In the genomic region with DNA sequence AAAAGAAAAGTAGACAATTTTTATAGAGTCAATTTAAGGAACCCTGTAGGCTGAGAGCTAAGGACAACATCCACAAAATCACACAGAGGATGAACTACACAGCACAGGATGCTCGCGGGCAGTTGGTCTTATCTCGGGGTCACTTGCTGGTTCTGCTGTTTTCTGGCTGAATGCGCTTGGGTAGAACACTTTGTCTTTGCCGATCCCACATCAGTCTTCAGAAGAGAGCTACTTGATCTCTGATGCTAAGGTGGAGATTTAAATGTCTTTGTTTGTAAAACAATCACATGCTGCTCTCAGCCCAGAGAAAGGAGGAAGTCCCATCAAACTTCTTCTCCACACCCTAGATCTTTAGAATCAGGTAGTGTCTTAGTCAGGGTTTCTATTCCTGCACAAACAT, we compare ENCODE assay signal across 22 mouse cellular contexts. TPM values are rescaled to one million over a fixed set of nuclear protein-coding genes. Genes with fewer than 3 reads are reported as not detected.
DNase-seq lines count a peak whose midpoint lies in the region; ATAC-seq and TF ChIP-seq lines count a peak whose summit lies in the region.
"Had no signal": no experiment of that assay in that cellular context is flagged by ENCODE, and none has a peak within 500 bp of the region (broad histone marks: within the 10 kb centered on the region; RNA-seq: fewer than 3 reads in every experiment).

No protein-coding gene starts in this region.

- no peaks in the 10 kb centered on the region for H3K27me3 ChIP-seq in thymus, adult 2 months (ENCODE audit: control insufficient read depth, insufficient read depth, low read length)
- H3K27me3 ChIP-seq in hindbrain, postnatal 0 days (ENCODE audit: insufficient read depth, low read length) = no peaks in the 10 kb centered on the region
- H3K27me3 ChIP-seq: embryonic facial prominence, embryonic 15.5 days; heart, embryonic 15.5 days; hindbrain, embryonic 13.5 days had no signal

- no peak for DNase-seq in thymus, adult 2 months
- no peak for DNase-seq in thymus, postnatal 4 days
- peak; percentile 53 for DNase-seq in R1 (ENCODE audit: low read depth, low spot score)
- DNase-seq in hindbrain, postnatal 0 days (ENCODE audit: low spot score) = no peak
- DNase-seq in gastrocnemius, postnatal 10 days = no peak
- no peak for DNase-seq in left cerebral cortex, postnatal 25 days (ENCODE audit: low spot score in 2 of 2)
- DNase-seq: adrenal gland, adult 8-10 months; adrenal gland, postnatal 36 days; cerebellum, adult 2 months; cerebellum, postnatal 10 days; embryo, embryonic 11 days; heart, adult 2 months; heart, postnatal 14 days had no signal

- H3K36me3 ChIP-seq in thymus, adult 2 months (ENCODE audit: control insufficient read depth, insufficient read depth, low read length) = no peaks in the 10 kb centered on the region
- no peaks in the 10 kb centered on the region for H3K36me3 ChIP-seq in hindbrain, postnatal 0 days (ENCODE audit: insufficient read depth, low read length)
- H3K36me3 ChIP-seq: embryonic facial prominence, embryonic 15.5 days; forebrain, embryonic 10.5 days; G1E; heart, embryonic 15.5 days; hindbrain, embryonic 13.5 days had no signal

- no peak overlapping the region for H3K9ac ChIP-seq in hindbrain, postnatal 0 days (replicated peaks; ENCODE audit: low read length)
- H3K9ac ChIP-seq: embryonic facial prominence, embryonic 15.5 days; heart, embryonic 15.5 days; hindbrain, embryonic 13.5 days had no signal

- no peak for TF ChIP-seq CTCF in thymus, adult 2 months (IDR thresholded peaks at IDR 0.05; ENCODE audit: borderline replicate concordance, control insufficient read depth, extremely low read depth, insufficient read depth, low read length, poor library complexity)
- no peak for TF ChIP-seq CTCF in hindbrain, postnatal 0 days (IDR thresholded peaks at IDR 0.05; ENCODE audit: low read depth)

- peaks cover 29% of the 10 kb centered on the region for H3K4me1 ChIP-seq in thymus, adult 2 months (replicated peaks; ENCODE audit: control insufficient read depth, insufficient read depth, low read length)
- no peaks in the 10 kb centered on the region for H3K4me1 ChIP-seq in hindbrain, postnatal 0 days (ENCODE audit: insufficient read depth, low read length)
- H3K4me1 ChIP-seq: embryonic facial prominence, embryonic 15.5 days; forebrain, embryonic 10.5 days; heart, embryonic 15.5 days; hindbrain, embryonic 13.5 days had no signal

- peak overlapping the region; percentile 73 for H3K27ac ChIP-seq in thymus, adult 2 months (ENCODE audit: control insufficient read depth, insufficient read depth, low read length)
- no peak overlapping the region for H3K27ac ChIP-seq in hindbrain, postnatal 0 days
- H3K27ac ChIP-seq: embryonic facial prominence, embryonic 15.5 days; forebrain, embryonic 10.5 days; heart, adult 2 months; heart, embryonic 15.5 days; hindbrain, embryonic 13.5 days had no signal

- no peak overlapping the region for H3K4me2 ChIP-seq in hindbrain, postnatal 0 days (ENCODE audit: low read depth, low read length)
- H3K4me2 ChIP-seq: embryonic facial prominence, embryonic 15.5 days; heart, embryonic 11.5 days; heart, embryonic 15.5 days; hindbrain, embryonic 13.5 days had no signal

- no peak overlapping the region for H3K4me3 ChIP-seq in thymus, adult 2 months (ENCODE audit: control insufficient read depth, insufficient read depth, low read length)
- no peak overlapping the region for H3K4me3 ChIP-seq in hindbrain, postnatal 0 days (ENCODE audit: low read length)
- H3K4me3 ChIP-seq: embryonic facial prominence, embryonic 15.5 days; erythroblast, embryonic 14.5 days; forebrain, embryonic 10.5 days; heart, adult 2 months; heart, embryonic 15.5 days; hindbrain, embryonic 13.5 days had no signal

- H3K9me3 ChIP-seq in hindbrain, postnatal 0 days (ENCODE audit: low read length) = no peaks in the 10 kb centered on the region
- H3K9me3 ChIP-seq: embryonic facial prominence, embryonic 15.5 days; forebrain, embryonic 10.5 days; heart, embryonic 15.5 days; hindbrain, embryonic 13.5 days had no signal

- intact Hi-C loops in left cerebral cortex, postnatal 25 days (cut with DNase I) = no loop called here

- TF ChIP-seq POLR2A in thymus, adult 2 months (IDR thresholded peaks at IDR 0.05; ENCODE audit: control insufficient read depth, extremely low read depth, insufficient read depth, low read length, poor library complexity) = no peak

- peak; percentile 45 for ATAC-seq in inflammation-experienced regulatory T-cells, adult 6 months
- ATAC-seq in hindbrain, postnatal 0 days = no peak
- ATAC-seq: forebrain, embryonic 14.5 days had no signal

- 59% methylated on average over 5 of the region's 5 CpGs for WGBS in thymus, adult 2 months
- 93% methylated on average over 5 of the region's 5 CpGs for WGBS in hindbrain, postnatal 0 days

RNA-seq across cellular contexts. Expression of a gene that starts 9.0 kb away (rescaled TPM):
- polyA plus RNA-seq in thymus, adult 2 months (2012; rRNA removed) = 5.0 and 7.8 TPM in 2 replicates
- polyA plus RNA-seq in inflammation-experienced regulatory T-cells, adult 6 months (2017; shearing (Covaris generic)) = under 1 TPM in 2 of 3 experiments, not detected in 1; 0.35 to 0.66 TPM
- total RNA-seq in hindbrain, postnatal 0 days (2014; rRNA removed) = 1.0 and 1.2 TPM in 2 replicates
- polyA plus RNA-seq in hindbrain, postnatal 0 days (2015; fragmentation: Nextera tagmentation; extraction: Ambion mirVana) = 1.3 and 1.7 TPM in 2 replicates
- 1 to 10 TPM; 1.4 to 2.1 TPM for total RNA-seq in gastrocnemius, postnatal 10 days (2021)
- under 1 TPM in 1 of 2 experiments, not detected in 1; 0.50 TPM for total RNA-seq in left cerebral cortex, postnatal 25 days (2021)
- total RNA-seq: G1E had no signal
- polyA plus RNA-seq: G1E had no signal

RNA-seq across cellular contexts. Expression of a gene that starts 12.0 kb away (rescaled TPM):
- 206 and 226 TPM in 2 replicates for polyA plus RNA-seq in thymus, adult 2 months (2012; rRNA removed)
- polyA plus RNA-seq in inflammation-experienced regulatory T-cells, adult 6 months (2017; shearing (Covaris generic)) = 10 to 100 TPM; 12.4 to 22.0 (median 15.7) TPM
- total RNA-seq in hindbrain, postnatal 0 days (2014; rRNA removed) = 10.0 and 11.7 TPM in 2 replicates
- 6.3 and 6.5 TPM in 2 replicates for polyA plus RNA-seq in hindbrain, postnatal 0 days (2015; fragmentation: Nextera tagmentation; extraction: Ambion mirVana)
- total RNA-seq in gastrocnemius, postnatal 10 days (2021) = 10 to 100 TPM; 24.9 to 39.5 TPM
- total RNA-seq in left cerebral cortex, postnatal 25 days (2021) = 1 to 10 TPM; 5.2 to 6.2 TPM
- polyA plus RNA-seq: G1E had no signal
